Mouse (Mus musculus) ES-E14 (cell line): ENCODE data around the gene Catsperg1. TPM values are rescaled to one million over a fixed set of nuclear protein-coding genes. Genes with fewer than 3 reads are reported as not detected.

ENCODE experiments used
- DNase-seq: peaks from one replicate; pipeline ENCODE4 v3.0.0-alpha.2; 2013; ENCODE audit warnings: low read depth, low spot score
- H3K27ac ChIP-seq: 2 replicates; pipeline ENCODE4 v1.5.1; 2012; ENCODE audit warnings: low read depth, mild to moderate bottlenecking, low read length, moderate library complexity, mixed read lengths; ENCODE audit not compliant: poor library complexity, insufficient read depth, severe bottlenecking
- H3K36me3 ChIP-seq: 2 replicates; pipeline ENCODE4 v1.6.1; 2012; ENCODE audit warnings: mild to moderate bottlenecking, low read length, moderate library complexity, mixed read lengths; ENCODE audit not compliant: control insufficient read depth, poor library complexity, insufficient read depth, severe bottlenecking
- H3K4me1 ChIP-seq, 2 experiments: fragments of 150-350 bp in 1 of 2; sonication (generic) in 1 of 2; 2 replicates each; pipeline ENCODE4 v1.6.1; 2012; ENCODE audit warnings: low read length in 2 of 2, mild to moderate bottlenecking in 1 of 2, mixed read lengths in 1 of 2; ENCODE audit not compliant: control insufficient read depth in 2 of 2, insufficient read depth in 2 of 2, poor library complexity in 1 of 2
- H3K4me3 ChIP-seq, 2 experiments: fragments of 150-350 bp in 1 of 2; sonication (generic) in 1 of 2; 2 replicates each; pipeline ENCODE4 v1.5.1; 2012; ENCODE audit warnings: low read length in 2 of 2, low read depth in 1 of 2, mild to moderate bottlenecking in 1 of 2, mixed read lengths in 1 of 2; ENCODE audit not compliant: insufficient read depth in 1 of 2, poor library complexity in 1 of 2, severe bottlenecking in 1 of 2
- H3K9ac ChIP-seq: 2 replicates; pipeline ENCODE4 v1.6.1; 2012; ENCODE audit warnings: low read depth, mild to moderate bottlenecking, low read length, mixed read lengths; ENCODE audit not compliant: poor library complexity, insufficient read depth, severe bottlenecking
- H3K9me3 ChIP-seq: fragments of 150-350 bp; sonication (generic); 2 replicates; pipeline ENCODE4 v1.6.1; 2012; ENCODE audit warnings: low read depth, mild to moderate bottlenecking, low read length; ENCODE audit not compliant: control insufficient read depth, insufficient read depth
- CHD2 ChIP-seq: IDR thresholded peaks from 2 replicates; pipeline ENCODE4 v1.6.1; 2014; ENCODE audit warnings: mild to moderate bottlenecking, low read depth, low read length, inconsistent platforms
- HCFC1 ChIP-seq: IDR thresholded peaks from 2 replicates; pipeline ENCODE4 v1.6.1; 2012; ENCODE audit warnings: low read length, inconsistent platforms, borderline replicate concordance; ENCODE audit not compliant: insufficient read depth
- MAFK ChIP-seq: IDR thresholded peaks from 2 replicates; pipeline ENCODE4 v1.6.1; 2014; ENCODE audit warnings: mild to moderate bottlenecking, low read depth, low read length, inconsistent platforms; ENCODE audit not compliant: insufficient read depth
- ZC3H11A ChIP-seq: IDR thresholded peaks from 2 replicates; pipeline ENCODE4 v1.6.1; 2012; ENCODE audit warnings: low read depth, mild to moderate bottlenecking, inconsistent platforms, low read length, borderline replicate concordance
- ZNF384 ChIP-seq: IDR thresholded peaks from 2 replicates; pipeline ENCODE4 v1.6.1; 2012; ENCODE audit warnings: low read depth, low read length, inconsistent platforms
- in situ Hi-C, 2 experiments: fragments of 600-800 bp; cut with MboI; formaldehyde crosslinking; loops; one replicate each; pipeline ENCODE4 v1.15.1; 2025; ENCODE audit warnings: low sequenced_read_pairs in 2 of 2, inconsistent platforms in 1 of 2; ENCODE audit not compliant: unreplicated experiment in 2 of 2
- total RNA-seq: library from RNA; depleted of rRNA; stranded (reverse); fragments of 300-350 nt; gene quantifications from 2 replicates; pipeline ENCODE4 v1.2.3, GENCODE M21; 2012

The Catsperg1 gene
- total RNA-seq, 1 experiment: 2.9 TPM

DNA sequence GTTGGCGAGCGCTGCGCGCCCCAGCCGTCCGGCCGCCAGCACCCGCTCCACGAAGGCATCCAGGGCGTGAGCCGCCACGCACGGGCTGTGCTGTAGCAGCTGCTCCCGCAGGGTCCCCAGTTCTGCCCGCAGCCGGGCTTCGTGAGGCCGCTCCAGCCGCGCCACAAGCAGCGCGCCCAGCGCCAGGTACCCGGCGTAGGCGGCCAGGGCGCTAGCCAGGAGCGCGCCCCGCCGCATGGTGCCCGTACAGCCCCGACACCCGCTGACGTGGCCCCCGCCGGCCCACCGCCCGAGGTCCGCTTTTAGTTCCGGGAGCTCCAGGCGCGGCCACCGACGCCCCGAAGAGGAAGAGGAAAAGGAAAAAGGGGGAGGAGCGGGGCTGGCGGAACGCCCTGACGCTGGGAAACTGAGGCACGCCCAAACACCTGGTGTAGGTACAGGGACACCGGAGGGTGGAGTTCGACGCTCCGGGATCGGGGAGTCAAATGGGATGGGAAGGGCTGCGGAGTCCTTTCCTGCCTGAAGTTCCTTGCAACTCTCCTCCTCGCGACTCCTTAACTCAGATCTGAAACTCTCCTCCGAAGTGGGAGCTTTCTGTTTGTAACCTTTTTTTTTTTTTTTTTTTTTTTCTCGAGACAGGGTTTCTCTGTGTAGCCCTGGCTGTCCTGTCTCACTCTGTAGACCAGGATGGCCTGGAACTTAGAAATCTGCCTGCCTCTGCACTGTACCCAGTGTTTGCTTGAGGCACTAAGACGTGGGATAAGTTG, 18.6 kb upstream of the Catsperg1 start, which contains the start of gene Kcnk6:
Gene Kcnk6 (minus strand): TSS at position 269 of the 767 bp plus-strand sequence.
- peak within 1 kb of the TSS; percentile 49 for H3K9ac ChIP-seq
- in situ Hi-C loops: no loop called here
- no peaks in the 10 kb centered on the region for H3K36me3 ChIP-seq
- H3K9me3 ChIP-seq: no peaks in the 10 kb centered on the region
- H3K27ac ChIP-seq: no peak within 1 kb of the TSS
- DNase-seq: no peak
- H3K4me1 ChIP-seq: no peaks in the 10 kb centered on the region
- TF ChIP-seq ZNF384 (peak; percentile 65; the same call in 1 of the 2 replicates), HCFC1 (no peak)
- H3K4me3 ChIP-seq: peak within 1 kb of the TSS; percentile 66 to 73

DNA sequence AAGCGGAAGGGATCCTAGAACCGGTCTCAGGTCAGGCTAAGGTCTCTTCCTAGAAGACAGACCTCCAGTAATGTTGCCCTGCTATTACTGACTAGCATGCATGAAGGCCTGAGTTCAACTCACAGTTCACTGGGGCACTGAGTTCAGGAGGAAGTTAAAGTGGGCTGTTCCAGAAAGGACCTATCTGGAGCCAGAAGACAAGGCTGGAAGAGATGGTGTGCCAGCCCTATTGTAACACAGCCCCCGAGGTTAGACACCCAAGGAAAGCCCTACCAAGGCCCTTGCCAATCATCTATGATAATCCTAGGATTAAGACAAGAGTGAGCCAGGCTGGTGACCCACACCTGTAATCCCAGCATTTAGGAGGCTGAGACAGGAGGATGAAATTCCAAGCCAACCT, 17.7 kb upstream of the Catsperg1 start:
- Histone ChIP-seq H3K4me1 (no peaks in the 10 kb centered on the region), H3K36me3 (no peaks in the 10 kb centered on the region), H3K9ac (no peak overlapping the region), H3K4me3 (peak overlapping the region in 1 of 2 experiments; percentile 66; a peak in 2 of 4 replicates), H3K27ac (no peak overlapping the region), H3K9me3 (no peaks in the 10 kb centered on the region)
- DNase-seq: no peak
- in situ Hi-C loops: no loop called here
- no peak for TF ChIP-seq CHD2
- no peak for TF ChIP-seq HCFC1
- no peak for TF ChIP-seq MAFK
- no peak for TF ChIP-seq ZC3H11A
- TF ChIP-seq ZNF384: no peak

DNA sequence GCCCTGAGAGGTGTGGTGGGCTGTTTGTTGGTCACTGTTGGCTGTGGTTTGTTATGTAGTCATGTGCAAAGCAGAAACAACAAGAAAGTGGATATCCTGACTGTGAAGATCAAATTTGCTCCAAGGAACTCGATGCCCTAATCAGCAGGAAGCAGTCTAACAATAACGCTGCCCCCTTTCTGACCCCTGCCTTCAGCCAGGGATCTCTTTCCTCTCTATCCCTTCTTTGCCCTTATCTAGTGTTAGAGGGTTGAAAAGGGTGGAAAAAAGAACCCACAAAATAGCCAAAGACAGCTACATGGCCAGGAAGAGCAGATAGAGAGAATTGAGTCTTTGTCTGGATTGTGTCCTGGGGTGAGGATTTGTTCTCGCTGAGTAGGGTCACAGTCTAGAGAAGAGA, 16.7 kb upstream of the Catsperg1 start:
- no peak overlapping the region for H3K27ac ChIP-seq
- H3K4me1 ChIP-seq: peaks cover 0 to 2% of the 10 kb centered on the region in 2 experiments; a peak in 2 of 4 replicates
- no peak for TF ChIP-seq ZC3H11A
- no peak for TF ChIP-seq CHD2
- no peak for TF ChIP-seq MAFK
- no peak for TF ChIP-seq ZNF384
- no peak for TF ChIP-seq HCFC1
- no peak for DNase-seq
- in situ Hi-C loops: no loop called here
- no peak overlapping the region for H3K4me3 ChIP-seq
- no peaks in the 10 kb centered on the region for H3K9me3 ChIP-seq
- H3K9ac ChIP-seq: no peak overlapping the region
- no peaks in the 10 kb centered on the region for H3K36me3 ChIP-seq

DNA sequence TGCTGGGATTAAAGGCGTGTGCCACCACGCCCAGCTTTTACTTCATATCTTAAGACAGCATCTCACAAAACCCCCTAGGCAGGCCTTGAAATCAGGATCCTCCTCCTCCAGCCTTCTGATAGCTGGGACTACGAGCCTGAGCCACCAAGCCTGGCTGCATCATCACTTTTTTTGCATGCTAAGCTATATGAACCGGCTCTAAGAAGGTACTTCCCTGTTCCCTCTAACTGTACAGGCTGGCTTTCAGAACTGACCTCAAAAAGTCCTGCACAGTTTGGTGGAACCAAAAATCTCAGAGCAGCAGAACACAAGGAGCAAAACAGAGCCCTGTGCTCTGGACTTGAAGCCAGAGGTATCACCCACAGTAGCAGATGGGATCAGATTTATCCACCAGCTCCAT, 14.4 kb upstream of the Catsperg1 start:
- in situ Hi-C loops: no loop called here
- TF ChIP-seq CHD2: no peak
- no peak for TF ChIP-seq ZNF384
- TF ChIP-seq ZC3H11A: no peak
- TF ChIP-seq MAFK: no peak
- TF ChIP-seq HCFC1: no peak

DNA sequence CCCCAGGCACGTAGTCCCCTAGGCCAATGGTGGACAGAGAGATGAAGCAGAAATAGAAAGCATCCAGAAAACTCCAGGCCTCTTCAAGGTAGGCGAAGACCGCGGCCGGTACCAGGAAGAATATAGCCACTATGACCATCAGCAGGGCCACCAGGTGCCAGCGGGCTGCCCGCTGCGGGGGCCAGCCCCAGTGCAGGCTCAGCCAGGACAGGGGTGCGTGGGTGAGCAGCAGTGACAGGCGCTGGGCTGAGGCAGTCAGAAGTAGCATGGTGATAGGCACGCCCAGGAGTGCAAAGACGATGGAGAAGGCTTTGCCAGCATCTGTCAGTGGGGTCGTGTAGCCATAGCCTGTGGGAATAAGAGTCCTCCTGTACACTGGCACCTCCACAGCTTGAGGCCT, 11.7 kb upstream of the Catsperg1 start:
- no peak for DNase-seq
- no peaks in the 10 kb centered on the region for H3K36me3 ChIP-seq
- in situ Hi-C loops: no loop called here
- H3K9me3 ChIP-seq: no peaks in the 10 kb centered on the region
- H3K4me1 ChIP-seq: peaks cover 1 to 10% of the 10 kb centered on the region in 2 experiments; a peak in 2 of 4 replicates
- no peak overlapping the region for H3K4me3 ChIP-seq
- TF ChIP-seq HCFC1: no peak
- TF ChIP-seq CHD2: no peak
- no peak for TF ChIP-seq MAFK
- no peak for TF ChIP-seq ZNF384
- TF ChIP-seq ZC3H11A: no peak
- H3K27ac ChIP-seq: no peak overlapping the region
- H3K9ac ChIP-seq: no peak overlapping the region

More for the DNA sequence above, 14.4 kb upstream of the Catsperg1 start:
- H3K4me1 ChIP-seq: peaks cover 1 to 10% of the 10 kb centered on the region in 2 experiments; a peak in 2 of 4 replicates
- H3K9me3 ChIP-seq: no peaks in the 10 kb centered on the region
- no peak overlapping the region for H3K27ac ChIP-seq
- H3K9ac ChIP-seq: no peak overlapping the region
- no peak for DNase-seq
- H3K4me3 ChIP-seq: no peak overlapping the region
- H3K36me3 ChIP-seq: no peaks in the 10 kb centered on the region
